Mouse (Mus musculus) lung, adult 2 months (tissue): ENCODE measurements around the gene Gimap9.

Experiments used
- CTCF ChIP-seq: fragments of 200-500 bp; IDR thresholded peaks from 2 replicates; pipeline ENCODE4 v1.5.1; 2011; ENCODE audit warnings: mild to moderate bottlenecking, low read length, control low read depth; ENCODE audit not compliant: insufficient read depth
- POLR2A ChIP-seq: fragments of 200-500 bp; IDR thresholded peaks from 2 replicates; pipeline ENCODE4 v1.6.1; 2011; ENCODE audit warnings: low read depth, mild to moderate bottlenecking, control low read depth, low read length, borderline replicate concordance; ENCODE audit errors: extremely low read depth

- no peak for TF ChIP-seq POLR2A
- TF ChIP-seq CTCF = no peak
Measured at GRCm38 (mm10) chr6:48720326-48720725, 44.4 kb downstream of the Gimap9 start.
